Mouse (Mus musculus) erythroblast, adult 5-6 weeks (primary cell): ENCODE measurements around the gene Nxnl1. TPM values are rescaled to one million over a fixed set of nuclear protein-coding genes. Genes with fewer than 3 reads are reported as not detected.

ENCODE experiments used
- ATAC-seq: replicated peaks from 2 replicates; pipeline ENCODE4 v1.8.0; 2016; ENCODE audit warnings: moderate number of reproducible peaks, mild to moderate bottlenecking, moderate TSS enrichment, inconsistent platforms; ENCODE audit not compliant: poor library complexity, low FRiP score, severe bottlenecking
- total RNA-seq, 2 experiments: library from RNA; stranded (forward) in 1 of 2; stranded (reverse) in 1 of 2; fragments of 150-400 nt in 1 of 2; fragments of 200-764, 138-1000 nt in 1 of 2; gene quantifications; 2 replicates each; pipeline versions ENCODE4 v1.2.3 to v1.2.4; 2015 to 2017; ENCODE audit warnings: low replicate concordance in 2 of 2

Nxnl1 gene
- total RNA-seq (2015; ENCODE audit: low replicate concordance) (not detected in 2 replicates), total RNA-seq (2017; ENCODE audit: low replicate concordance) (not detected in 2 replicates)

GRCm38 (mm10) chr8:71566501-71566900, at the start of gene Nxnl1:
Nxnl1 (minus strand) TSS chr8:71566601.
- no peak for ATAC-seq

GRCm38 (mm10) chr8:71613418-71613817, 47.0 kb upstream of the Nxnl1 start:
- ATAC-seq = no peak

- no peak for ATAC-seq
Observed at GRCm38 (mm10) chr8:71612141-71612540, 45.7 kb upstream of the Nxnl1 start.

- ATAC-seq = peak; percentile 98
Observed at GRCm38 (mm10) chr8:71610822-71611651, 44.6 kb upstream of the Nxnl1 start, which contains the start of gene Colgalt1. Colgalt1 (plus strand) TSS chr8:71610998.

- ATAC-seq = no peak
Observed at GRCm38 (mm10) chr8:71604021-71604420, 37.6 kb upstream of the Nxnl1 start.

- no peak for ATAC-seq
Observed at GRCm38 (mm10) chr8:71602666-71603334, 36.4 kb upstream of the Nxnl1 start.

GRCm38 (mm10) chr8:71601939-71602665, 35.7 kb upstream of the Nxnl1 start:
- ATAC-seq = no peak

- ATAC-seq = no peak
Observed at GRCm38 (mm10) chr8:71598841-71599240, 32.4 kb upstream of the Nxnl1 start.

- no peak for ATAC-seq
Observed at GRCm38 (mm10) chr8:71598375-71598774, 32.0 kb upstream of the Nxnl1 start.

GRCm38 (mm10) chr8:71597451-71597850, 31.1 kb upstream of the Nxnl1 start, which contains the start of gene Fam129c:
Fam129c (plus strand) TSS chr8:71597648.
- ATAC-seq = no peak

GRCm38 (mm10) chr8:71596798-71597197, 30.4 kb upstream of the Nxnl1 start:
- no peak for ATAC-seq

- no peak for ATAC-seq
Observed at GRCm38 (mm10) chr8:71596384-71596783, 30.0 kb upstream of the Nxnl1 start.

- peak; percentile 68 for ATAC-seq
Observed at GRCm38 (mm10) chr8:71595862-71596261, 29.5 kb upstream of the Nxnl1 start.

- ATAC-seq = no peak
Observed at GRCm38 (mm10) chr8:71594324-71594722, 27.9 kb upstream of the Nxnl1 start.

GRCm38 (mm10) chr8:71593556-71594323, 27.3 kb upstream of the Nxnl1 start:
- no peak for ATAC-seq

GRCm38 (mm10) chr8:71592374-71593170, 26.2 kb upstream of the Nxnl1 start:
- no peak for ATAC-seq

GRCm38 (mm10) chr8:71591471-71592373, 25.3 kb upstream of the Nxnl1 start, which contains the start of gene Pgls:
Pgls (plus strand) TSS chr8:71592176.
- peak; percentile 85 for ATAC-seq

- ATAC-seq = no peak
Observed at GRCm38 (mm10) chr8:71591017-71591416, 24.6 kb upstream of the Nxnl1 start.
